Mouse (Mus musculus) T-helper 2 cell (primary cell): ENCODE measurements around the gene Utrn.

Experiments
- in situ Hi-C: fragments of 300-600 bp; cut with MboI, MseI; formaldehyde crosslinking; loops from one replicate; pipeline ENCODE4 v1.15.1; 2025; ENCODE audit warnings: high pct_unique_total_duplicates

The Utrn gene

DNA sequence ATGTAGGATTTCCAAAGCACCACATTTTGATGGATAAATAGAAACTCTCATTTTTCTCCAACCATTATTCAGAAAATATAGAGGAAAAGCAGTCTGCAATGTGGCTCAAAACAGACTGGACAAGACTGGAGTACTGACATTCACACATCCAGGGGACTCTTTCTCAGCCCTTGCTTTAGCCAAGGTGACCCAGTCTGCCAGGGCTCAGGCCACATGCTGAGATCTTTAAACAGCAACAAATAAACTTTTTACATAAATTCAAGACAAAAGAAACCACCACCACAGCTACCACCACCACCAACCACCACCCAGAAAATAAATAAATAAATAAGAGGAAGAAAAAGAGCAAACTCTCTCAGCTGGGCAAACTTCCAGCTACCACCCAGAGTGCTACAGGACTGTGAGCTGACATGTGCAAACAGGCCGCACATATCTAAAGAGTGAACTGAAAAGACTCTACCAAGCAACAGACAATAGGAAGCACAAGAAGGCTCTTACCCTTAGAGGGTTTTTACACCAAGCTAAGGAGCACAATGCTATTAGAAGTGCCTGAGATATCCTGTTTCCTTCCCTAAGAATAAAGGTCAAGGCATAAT lies 319.1 kb downstream of the Utrn start:
- in situ Hi-C loops, result no loop called here

DNA sequence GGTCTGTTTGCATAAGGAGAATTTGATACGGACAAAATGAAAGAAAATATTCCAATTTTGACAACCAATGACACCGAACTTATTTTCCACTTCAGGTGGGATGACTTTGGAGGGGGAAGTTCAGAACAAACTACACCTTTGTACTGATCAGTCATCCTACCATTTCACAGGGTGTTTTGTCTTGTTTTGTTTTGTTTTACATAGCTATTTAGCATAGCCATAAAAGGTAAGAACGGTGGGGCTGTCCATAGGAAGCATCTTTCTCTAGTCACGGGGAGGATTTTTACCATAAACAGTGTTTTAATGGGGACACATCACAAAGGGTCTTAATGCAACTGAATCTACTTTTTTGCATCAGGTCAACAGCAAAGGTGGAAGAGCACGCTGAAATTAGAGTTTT lies 319.9 kb downstream of the Utrn start:
- in situ Hi-C loops, result no loop called here

DNA sequence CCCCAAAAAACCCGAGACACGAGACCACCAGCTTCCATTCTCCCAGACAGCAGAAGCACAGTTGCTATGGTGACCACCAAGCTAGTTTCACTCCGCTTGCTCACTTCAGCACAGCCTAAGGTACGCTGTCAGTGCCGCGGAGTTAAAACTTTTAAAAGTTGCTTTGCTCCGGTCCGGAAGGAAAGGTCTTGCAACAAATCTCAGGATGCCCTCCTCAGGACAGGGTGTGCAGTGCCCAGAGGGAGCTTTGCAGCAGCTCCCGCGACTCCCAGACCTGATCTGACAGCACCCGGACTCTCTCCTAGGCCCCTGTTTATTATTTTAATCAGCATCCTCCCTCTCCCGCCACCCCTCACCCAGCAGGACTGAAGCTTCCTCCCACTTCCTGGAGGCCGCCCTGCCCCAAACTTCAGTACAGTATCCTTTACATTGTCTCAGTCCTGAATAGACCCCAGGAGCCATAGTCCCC lies 320.5 kb downstream of the Utrn start:
- in situ Hi-C loops, result no loop called here

DNA sequence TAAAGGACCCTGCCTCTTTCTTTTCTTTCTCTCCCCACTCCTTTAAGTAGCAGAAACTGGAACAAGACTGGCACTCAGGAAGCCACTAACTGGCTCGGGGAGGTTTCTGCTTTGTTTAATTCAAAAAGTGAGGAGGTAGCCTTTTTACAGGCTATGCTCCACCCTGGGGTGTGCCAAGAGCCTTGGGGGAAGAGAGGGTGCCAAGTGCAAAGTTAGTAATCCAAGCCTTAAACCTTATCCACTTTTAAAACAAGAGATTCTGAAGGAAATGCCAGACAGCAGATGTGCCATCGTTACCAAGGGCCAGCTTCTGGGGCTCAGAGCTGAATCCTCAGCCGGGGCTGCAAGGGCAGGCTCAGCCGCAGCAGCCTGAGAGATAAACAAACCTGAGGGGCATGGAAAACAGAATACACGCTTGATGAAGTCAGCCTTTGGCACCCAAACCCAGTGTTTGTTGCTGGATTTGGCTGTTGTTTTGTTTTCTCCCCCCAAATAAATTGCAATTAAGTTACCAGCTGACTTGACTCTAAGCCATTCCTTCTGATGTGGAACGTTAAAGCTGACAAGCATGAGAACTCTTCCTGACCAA lies 322.0 kb downstream of the Utrn start:
- in situ Hi-C loops, result no loop called here

DNA sequence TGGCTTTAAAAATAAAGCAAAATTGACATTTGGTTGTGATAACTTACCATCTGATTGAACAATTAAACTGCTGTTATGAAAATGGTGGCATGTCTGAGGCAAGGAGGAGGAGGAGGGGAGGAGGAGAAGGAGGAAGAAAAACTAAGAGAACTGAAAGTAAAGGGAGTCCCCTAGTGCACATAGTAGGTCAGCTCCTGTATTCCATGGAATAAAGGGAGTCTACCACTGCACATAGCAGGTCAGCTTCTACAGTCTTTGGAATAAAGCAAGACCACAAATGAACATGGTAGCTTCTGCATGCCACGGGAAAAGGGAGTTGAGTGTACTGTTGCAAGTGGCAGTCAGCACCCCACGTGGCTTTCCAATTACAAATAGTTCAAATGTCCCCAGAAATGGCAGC lies 323.7 kb downstream of the Utrn start:
- in situ Hi-C loops, result no loop called here

DNA sequence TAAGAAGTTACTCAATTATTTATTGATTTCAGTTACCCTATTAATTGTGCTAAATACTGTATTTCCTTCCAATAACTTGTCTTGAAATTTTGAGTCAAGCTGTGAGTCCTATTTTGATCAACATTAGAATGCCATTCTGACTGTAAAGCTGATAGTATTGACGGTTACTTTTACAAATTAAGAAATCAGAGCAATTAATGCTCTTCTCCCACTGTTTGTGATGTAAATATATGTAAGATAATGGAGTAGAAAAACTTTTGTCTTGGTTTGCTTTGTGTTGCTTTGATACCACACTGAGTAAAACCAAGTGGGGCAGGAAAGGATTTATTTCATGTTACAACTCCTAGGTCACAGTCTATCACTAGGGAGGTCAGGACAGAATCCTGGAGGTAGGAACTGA lies 327.4 kb downstream of the Utrn start:
- in situ Hi-C loops, result no loop called here

DNA sequence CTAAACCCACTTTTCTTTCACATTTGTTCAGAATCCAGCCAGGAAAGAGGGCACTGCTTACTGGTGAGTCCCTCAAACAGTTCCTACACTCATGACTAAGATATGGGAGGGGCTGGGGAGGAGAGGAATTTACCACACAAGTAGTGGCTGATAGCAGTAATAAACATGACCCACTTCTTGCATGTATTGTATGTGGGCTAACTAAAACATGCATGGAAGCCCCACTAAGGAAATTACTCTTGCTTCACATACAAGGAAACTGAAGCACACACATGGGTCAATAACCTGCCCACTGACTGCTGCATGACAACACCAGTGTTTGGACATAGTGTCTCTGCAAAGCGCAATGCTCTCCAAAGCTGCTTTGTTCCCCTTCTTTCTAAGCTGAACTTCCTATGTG lies 333.9 kb downstream of the Utrn start:
- in situ Hi-C loops, result no loop called here

DNA sequence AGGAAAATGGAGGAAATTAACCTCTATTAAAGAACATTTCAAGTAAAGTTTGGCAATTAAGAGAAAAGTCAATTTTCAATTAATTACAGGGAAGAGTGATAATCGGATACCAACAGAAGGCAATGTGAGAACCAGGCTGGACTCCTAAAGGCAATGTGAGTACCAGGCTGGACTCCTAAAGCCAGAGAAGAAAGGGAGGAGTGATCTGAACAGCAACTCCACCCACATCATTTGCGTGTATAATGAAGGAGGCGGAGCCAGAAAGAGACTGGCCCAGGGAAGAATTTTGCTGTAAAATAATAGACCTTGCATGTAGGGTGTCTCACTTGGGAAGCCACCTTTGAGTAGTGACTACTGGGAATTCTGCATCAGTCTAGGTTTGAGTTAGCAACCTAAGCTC lies 334.4 kb downstream of the Utrn start:
- in situ Hi-C loops, result no loop called here

DNA sequence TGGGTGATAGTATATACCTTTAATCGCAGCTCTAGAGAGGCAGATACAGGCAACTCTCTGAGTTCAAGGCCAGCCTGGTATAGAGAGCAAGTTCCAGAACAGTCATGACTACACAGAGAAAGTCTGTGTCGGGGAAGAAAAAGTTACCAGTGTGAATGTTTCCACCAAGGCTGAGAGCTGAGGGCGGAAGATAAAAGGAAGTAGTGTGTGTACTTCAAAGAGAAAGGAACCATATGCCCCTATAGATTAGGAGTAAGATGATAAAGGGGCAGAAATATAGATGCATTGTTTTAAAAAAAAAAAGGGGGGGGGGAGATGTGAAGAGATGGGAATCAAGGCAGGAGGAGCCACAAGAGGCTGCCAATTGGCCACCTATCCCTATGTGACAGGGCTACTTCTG lies 334.9 kb downstream of the Utrn start:
- in situ Hi-C loops, result no loop called here

DNA sequence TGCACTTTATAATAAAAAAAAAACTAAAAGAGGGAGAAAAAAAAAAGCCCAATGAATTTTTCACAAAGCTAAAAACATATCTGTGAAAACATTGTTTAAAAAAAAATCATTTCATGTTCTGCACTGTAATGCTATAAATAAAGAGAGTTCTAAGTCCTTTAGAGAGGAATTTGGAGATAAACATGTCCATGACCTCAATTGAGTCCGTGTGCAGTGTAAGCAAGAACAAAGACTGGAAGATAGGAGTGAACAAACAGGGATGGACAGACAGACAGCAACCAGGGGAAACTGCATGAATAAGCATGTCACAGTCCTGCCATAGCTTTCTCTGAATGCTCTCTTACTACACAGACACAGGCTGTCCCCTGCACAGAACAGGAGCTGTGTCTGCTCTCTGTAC lies 347.1 kb downstream of the Utrn start:
- in situ Hi-C loops, result no loop called here

DNA sequence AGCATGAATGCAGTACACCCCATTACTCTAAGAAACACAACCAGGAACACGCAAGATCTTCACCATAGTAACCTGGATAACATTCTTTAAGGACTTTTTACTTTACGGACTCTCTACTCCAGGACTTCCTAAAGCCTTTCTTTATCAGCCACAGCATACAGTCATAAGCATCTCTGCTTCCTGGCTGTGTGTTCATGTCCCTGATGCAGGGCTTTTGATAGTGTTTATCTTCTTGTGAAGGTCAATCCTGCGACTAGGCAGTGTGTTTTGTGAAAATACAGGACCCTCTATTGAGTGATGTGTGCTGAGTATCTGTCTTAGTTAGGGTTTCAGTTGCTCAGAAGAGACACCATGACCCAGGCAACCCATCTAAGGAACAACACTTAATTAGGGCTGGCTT lies 351.0 kb downstream of the Utrn start:
- in situ Hi-C loops, result no loop called here

DNA sequence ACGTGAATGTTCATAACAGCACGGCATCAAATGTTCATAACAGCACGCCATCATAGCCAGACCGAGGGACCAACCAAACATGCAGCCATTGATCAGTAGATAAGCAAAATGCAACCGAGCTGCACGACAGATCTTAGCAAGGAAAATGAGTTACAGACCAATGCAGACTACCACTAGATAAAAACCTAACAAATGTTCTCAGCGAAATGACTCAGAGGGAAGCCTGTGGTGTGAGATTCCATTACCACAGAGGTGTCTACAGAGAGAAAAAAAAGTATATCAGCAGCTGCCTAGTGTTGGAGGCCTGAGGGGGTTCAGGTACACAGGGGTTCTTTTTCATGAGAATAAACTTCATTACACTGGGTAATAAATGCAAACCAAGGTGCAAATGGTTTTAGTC lies 363.6 kb downstream of the Utrn start:
- in situ Hi-C loops, result no loop called here

DNA sequence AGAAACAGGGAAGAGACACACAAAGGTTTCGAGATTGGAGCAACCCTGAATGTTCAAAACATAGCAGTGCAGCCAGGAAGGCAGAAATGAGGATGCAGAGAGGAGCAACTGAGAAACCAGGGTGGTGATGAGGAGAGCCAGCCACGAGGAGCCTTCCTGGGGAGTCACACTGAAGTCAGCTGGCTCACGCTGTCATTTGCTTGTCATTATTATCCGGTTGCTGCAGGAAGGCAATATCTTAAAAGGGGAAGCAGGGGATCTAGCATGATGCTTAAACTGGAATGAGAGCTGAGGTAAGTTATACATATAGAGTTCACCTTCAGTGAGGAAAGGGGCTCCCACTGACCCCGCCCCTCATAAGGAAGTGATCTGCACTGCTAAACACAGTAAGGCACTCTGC lies 368.7 kb downstream of the Utrn start:
- in situ Hi-C loops, result no loop called here

DNA sequence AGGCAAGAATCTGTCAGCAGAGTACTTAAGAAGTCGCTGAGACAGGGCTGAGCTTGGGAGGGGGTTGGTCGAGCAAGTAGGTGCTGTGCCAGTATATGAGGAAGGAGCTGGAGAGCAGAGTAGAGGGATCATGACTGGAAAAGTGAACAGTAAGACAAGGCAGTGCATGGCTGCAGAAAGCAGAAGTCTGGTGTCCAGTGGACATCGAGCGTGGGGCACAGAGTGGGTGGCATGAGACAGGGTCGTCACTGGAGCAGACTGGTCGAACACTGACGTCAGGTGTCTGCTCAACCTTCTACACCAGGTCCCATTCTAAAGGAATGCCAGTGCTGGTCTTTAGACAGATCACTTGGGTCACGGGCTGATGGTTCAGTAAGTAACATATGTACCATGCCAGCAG lies 371.6 kb downstream of the Utrn start:
- in situ Hi-C loops, result no loop called here

DNA sequence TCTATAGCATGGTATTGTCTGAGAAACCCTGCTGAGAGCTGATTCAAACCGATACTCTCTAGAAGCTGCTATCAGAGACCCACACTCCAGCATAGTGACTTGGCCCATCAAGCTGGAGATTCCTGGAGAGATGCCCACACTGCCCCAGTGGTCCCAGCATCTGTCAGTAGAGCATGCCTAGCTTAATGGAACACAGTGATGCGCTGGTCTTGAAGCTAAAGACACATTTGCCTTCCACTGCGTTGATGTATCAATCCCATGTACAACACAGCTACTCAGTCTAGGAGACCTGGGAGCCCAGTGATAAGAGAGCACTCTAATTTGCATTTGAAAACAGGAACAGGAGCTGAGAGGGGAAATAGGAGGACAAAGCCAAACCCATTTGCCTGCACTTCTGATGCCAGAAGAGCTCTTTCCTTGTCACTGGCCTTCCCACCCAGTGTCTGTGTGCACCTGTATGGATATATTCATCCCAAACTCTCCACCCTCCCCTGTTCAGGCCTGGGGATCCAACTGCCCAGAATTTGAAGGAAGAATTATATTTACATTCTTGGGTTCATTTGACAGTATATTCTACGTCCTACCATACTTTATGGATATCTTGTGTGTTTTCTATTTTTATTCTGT lies 379.5 kb downstream of the Utrn start:
- in situ Hi-C loops, result no loop called here

DNA sequence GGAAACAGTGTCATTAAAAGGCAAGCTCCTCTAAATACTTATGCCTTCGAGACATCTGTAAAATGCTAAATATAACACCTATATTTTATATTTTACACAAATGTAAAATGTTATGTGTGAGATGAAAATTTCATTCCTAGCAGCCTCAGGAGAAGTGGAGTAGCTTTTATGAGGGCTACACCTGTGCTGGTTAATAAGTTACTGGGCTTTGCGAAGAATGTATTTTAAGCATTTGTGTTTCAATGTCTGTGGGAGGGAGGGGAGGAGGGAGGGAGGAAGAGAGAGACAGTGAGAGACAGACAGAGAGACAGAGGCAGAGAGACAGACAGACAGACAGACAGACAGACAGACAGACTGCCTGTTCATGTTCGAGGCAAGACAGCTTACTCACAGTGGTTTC lies 380.6 kb downstream of the Utrn start:
- in situ Hi-C loops, result no loop called here

DNA sequence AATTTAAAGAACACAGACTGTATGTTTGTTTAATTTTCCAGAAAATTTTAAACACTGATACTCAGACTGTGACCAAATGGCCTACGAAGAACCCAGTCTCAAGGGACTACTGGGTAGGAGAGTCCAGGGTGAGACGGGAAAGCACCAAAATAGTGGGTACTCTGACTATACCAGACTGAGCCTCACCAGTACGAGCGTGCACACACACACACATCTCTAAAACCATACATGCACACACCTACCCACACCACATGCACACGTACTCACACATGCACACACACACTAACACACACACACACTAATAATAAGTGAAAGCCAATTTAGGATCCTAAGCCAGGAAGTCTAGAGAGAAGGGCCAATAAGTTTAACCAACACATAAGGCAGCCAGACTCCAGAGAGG lies 381.0 kb downstream of the Utrn start:
- in situ Hi-C loops, result no loop called here

DNA sequence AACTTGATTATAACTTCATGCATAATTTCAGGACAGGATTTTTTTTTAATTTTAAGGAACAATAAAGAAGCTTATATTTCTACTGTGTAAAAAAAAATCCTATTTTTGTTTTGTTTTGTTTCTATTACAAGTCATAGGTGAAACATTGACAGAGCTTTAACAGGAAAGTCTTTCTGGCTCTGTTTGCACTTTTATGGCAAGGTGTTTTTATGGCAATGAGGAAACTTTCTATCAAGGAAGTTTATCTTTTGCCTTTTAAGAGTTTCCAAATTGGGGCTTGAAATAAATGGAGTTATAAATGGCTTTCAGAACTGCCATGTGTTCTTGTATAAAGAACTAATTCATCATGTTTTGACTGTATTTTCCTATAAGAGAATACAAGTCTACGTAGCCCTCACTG lies 385.7 kb downstream of the Utrn start:
- in situ Hi-C loops, result no loop called here

DNA sequence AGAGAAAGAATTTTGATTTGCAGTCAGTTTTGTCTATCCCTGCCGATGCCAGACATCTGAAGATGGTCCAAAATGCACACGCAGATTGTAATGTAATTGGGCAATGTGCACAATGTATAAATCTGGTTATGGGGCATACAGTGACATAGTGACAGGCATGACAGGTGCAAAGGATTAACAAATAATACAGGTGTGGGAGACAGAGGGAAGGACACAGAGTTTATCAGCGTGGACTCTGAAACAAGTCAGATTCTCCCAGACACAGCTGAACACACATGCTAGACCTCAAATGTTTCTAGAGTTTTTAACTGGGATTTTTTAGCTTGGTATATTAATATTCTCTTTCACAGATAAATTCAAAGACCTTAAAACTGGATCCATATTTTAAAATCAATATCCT lies 386.2 kb downstream of the Utrn start:
- in situ Hi-C loops, result no loop called here

DNA sequence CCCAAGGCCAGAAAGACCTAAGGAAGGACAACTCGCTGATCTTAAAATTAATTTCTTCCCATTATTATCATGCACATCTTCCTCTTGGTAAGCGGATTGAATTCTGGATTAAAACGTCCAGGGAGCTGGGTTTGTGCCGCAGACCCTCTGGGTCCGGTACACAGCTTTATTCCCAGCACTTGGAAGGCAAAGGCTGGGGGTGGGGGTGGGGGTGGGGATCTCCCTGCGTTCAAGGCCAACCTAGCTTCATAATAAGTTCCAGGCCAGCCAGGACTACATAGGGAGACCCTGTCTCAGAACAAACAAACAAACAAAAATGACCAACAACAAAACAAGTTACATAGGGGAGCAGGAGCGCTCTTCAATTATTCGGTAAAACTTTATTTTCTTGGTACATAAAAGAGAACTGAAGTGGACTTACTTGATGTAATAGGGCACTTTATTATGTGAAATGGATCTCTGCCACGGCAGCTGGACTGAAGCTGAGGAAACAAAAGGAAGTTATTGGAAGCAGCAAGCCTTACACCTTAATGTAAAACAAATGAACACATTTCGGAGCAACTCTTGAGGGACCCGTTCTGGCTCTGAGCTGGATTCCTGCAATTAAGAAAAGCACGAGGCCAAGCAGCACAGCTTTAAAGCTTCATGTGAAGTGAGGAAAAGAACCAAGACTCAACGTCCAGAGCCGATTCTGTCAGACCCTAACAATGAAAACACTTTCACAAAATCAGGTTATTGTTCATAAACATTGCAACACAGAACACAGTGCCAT lies 394.1 kb downstream of the Utrn start:
- in situ Hi-C loops, result no loop called here

DNA sequence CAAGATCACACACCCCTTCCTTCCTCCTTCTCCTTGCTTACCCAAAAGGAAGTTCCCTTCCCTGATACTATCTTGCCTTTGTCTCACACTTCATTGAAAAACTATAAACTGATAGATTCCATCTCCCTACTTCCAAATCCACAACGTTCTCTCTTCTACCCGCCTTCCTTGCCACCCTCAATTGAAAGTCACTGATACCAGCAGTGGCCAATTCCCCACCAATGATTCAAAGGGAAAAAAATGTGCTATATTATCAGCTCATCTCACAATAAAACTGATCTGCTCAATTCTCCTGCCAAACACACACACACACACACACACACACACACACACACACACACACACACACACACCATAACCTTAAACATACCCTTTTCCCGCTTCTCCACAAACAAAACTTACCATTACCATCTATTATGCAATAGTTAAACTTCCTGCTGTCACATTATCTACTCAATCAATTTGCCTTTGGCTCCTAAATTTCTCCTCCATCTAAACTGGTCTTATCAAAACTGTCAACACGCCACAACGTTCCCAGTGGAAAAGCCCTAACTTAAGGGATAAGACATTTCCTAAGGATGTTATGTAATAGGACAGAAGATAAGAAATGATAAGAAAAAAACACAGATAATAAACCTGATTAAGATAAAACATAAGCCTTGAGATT lies 399.6 kb downstream of the Utrn start:
- in situ Hi-C loops, result no loop called here

DNA sequence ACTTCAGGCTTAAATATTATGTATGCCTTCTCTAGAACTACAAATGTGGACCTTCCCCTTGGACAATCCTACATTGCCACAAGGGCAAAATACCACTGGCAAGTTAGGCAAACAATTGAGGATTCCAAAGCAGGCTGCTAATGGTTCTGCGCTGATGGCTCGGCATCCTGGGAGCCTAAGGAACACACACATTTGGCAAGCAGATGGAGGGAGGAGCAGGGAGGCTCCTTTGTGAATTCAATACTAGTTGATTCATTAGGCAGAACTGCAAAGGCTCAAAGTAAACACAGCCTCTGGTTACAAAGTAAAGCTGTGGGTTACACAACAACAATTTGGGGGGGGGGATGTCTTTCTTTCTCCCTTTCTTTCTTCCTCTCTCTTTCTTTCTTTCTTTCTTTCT lies 401.6 kb downstream of the Utrn start:
- in situ Hi-C loops, result no loop called here
